Mouse (Mus musculus): Measurements from ENCODE around the gene Pdk1.

DNA sequence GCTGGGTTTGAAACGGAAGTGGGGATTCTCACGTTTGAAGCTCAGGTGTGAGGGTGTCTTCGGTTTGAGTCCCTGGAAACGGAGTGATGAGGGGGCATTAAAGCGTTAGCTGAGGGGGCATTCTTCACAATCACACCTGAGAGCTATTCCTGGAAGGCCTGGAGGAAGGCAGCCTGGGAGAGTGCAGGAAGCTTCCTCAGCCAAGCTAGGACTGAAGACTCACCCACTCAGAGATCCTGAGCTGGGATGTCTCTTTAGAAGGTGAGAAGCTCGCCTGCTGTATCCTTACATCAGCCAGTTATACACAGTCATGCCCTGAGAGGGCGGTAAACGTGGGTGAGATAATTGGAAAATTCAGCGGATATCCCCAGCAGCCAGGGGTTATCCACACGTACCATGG, 40.9 kb downstream of the Pdk1 start:
- TF ChIP-seq CTCF (conservative IDR thresholded peaks at IDR 0.05; ENCODE audit: insufficient read depth, insufficient read length, low read depth, low read length) (no peak), POLR2A (IDR thresholded peaks at IDR 0.05; ENCODE audit: low read depth, low read length) (no peak)

Measured in kidney, adult 2 months (tissue).